Mouse (Mus musculus): Measurements from ENCODE around the gene Gm38431. TPM values are rescaled to one million over a fixed set of nuclear protein-coding genes. Genes with fewer than 3 reads are reported as not detected.

The Gm38431 gene
- total and polyA plus RNA-seq, 3 experiments, result 0.31 to 2.3 (median 0.34) TPM

- H3K36me3 ChIP-seq (ENCODE audit: control insufficient read depth, insufficient read depth, low read length), result no peaks in the 10 kb centered on the region
- intact Hi-C loops (cut with DNase I), result no loop called here
- TF ChIP-seq CTCF (IDR thresholded peaks at IDR 0.05) (no peak), POLR2A (IDR thresholded peaks at IDR 0.05; ENCODE audit: insufficient read depth, low read depth, low read length) (no peak), EP300 (IDR thresholded peaks at IDR 0.05; ENCODE audit: insufficient read depth, low read depth, low read length) (no peak)
- H3K27me3 ChIP-seq (ENCODE audit: control insufficient read depth, insufficient read depth, low read length), result no peaks in the 10 kb centered on the region
- no peak overlapping the region for H3K4me3 ChIP-seq
- no peak for DNase-seq
- no peaks in the 10 kb centered on the region for H3K79me2 ChIP-seq (replicated peaks; ENCODE audit: control insufficient read depth, insufficient read depth, low read length)
- 26% methylated on average over 2 of the region's 2 CpGs for WGBS
- H3K9ac ChIP-seq (ENCODE audit: low read depth, low read length), result no peak overlapping the region
- H3K27ac ChIP-seq, result no peak overlapping the region
- H3K4me1 ChIP-seq (ENCODE audit: control insufficient read depth, insufficient read depth, low read length), result peaks cover 6% of the 10 kb centered on the region; the same call in 1 of the 2 replicates
Observed at GRCm38 (mm10) chr9:21126259-21126627, 34.4 kb upstream of the Gm38431 start.

DNA sequence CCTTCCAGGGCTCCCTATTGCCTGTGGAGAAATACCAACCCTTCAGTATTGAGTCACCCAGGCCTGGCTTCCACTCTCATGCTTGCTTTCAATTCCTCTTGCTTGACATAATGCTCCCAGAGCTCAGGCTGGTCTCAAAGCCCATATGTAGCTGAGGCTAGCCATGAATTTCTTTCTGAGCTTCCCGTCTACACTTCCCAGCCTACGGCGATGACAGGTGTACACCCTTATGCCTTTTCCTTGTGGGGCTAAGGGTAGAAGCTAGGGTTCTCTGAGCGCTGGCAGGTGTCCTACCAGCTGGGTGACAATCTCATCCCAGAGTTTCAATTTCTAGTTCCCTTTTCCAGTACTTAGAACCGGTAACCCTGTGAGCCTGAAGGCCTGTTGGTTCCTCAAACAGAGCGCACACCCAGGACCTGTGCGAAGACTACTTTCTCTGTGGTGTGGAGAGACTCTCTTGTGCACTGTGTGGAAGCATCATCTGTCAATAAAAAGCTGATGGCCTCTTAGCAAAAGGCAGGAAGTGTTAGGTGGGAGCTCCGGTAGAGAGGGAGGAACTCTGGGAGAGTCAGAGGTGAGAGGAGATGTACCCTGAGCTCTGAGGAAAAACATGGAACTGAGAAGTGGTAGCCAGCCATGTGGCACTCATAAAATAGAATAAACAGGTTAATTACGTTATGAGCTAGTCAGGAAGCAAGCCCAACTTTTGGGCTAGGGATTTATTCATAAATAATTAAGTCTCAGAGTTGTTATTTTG is 33.9 kb upstream of the Gm38431 start:
- intact Hi-C loops (cut with DNase I), result no loop called here
- H3K9ac ChIP-seq (ENCODE audit: low read depth, low read length), result no peak overlapping the region

DNA sequence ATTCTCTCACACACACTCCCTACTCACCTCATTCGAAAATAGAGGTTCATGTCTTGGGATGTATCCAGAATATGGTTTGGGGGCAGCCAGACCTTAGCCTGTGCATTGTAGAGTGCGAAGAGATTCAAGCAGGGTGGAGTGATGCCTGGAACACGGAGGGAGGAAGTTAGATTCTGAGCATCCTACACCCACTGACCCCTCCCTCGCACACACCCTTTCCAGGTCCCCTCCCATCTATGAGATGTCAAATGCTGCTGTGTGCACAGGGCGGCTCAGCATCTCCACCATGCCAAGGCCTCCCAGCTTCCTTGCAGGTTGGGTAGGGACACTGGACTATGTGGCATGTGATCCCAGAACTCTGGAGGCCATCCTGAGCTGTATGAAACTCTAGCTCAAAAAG is 33.0 kb upstream of the Gm38431 start:
- DNase-seq, result no peak
- 76% methylated on average over 5 of the region's 5 CpGs for WGBS
- intact Hi-C loops (cut with DNase I), result no loop called here
- TF ChIP-seq POLR2A (IDR thresholded peaks at IDR 0.05; ENCODE audit: insufficient read depth, low read depth, low read length) (no peak), EP300 (IDR thresholded peaks at IDR 0.05; ENCODE audit: insufficient read depth, low read depth, low read length) (no peak), CTCF (IDR thresholded peaks at IDR 0.05) (no peak)
- Histone ChIP-seq H3K79me2 (replicated peaks; ENCODE audit: control insufficient read depth, insufficient read depth, low read length) (no peaks in the 10 kb centered on the region), H3K9ac (ENCODE audit: low read depth, low read length) (no peak overlapping the region), H3K36me3 (ENCODE audit: control insufficient read depth, insufficient read depth, low read length) (no peaks in the 10 kb centered on the region), H3K27ac (no peak overlapping the region), H3K4me3 (no peak overlapping the region), H3K4me1 (ENCODE audit: control insufficient read depth, insufficient read depth, low read length) (peaks cover 4% of the 10 kb centered on the region; the same call in 1 of the 2 replicates), H3K27me3 (ENCODE audit: control insufficient read depth, insufficient read depth, low read length) (no peaks in the 10 kb centered on the region)

More for the DNA sequence above, 33.9 kb upstream of the Gm38431 start:
- Histone ChIP-seq H3K4me1 (ENCODE audit: control insufficient read depth, insufficient read depth, low read length) (peaks cover 6% of the 10 kb centered on the region; the same call in 1 of the 2 replicates), H3K79me2 (replicated peaks; ENCODE audit: control insufficient read depth, insufficient read depth, low read length) (no peaks in the 10 kb centered on the region), H3K4me3 (no peak overlapping the region), H3K27me3 (ENCODE audit: control insufficient read depth, insufficient read depth, low read length) (no peaks in the 10 kb centered on the region), H3K27ac (no peak overlapping the region), H3K36me3 (ENCODE audit: control insufficient read depth, insufficient read depth, low read length) (no peaks in the 10 kb centered on the region)
- no peak for DNase-seq
- TF ChIP-seq CTCF (IDR thresholded peaks at IDR 0.05) (no peak), EP300 (IDR thresholded peaks at IDR 0.05; ENCODE audit: insufficient read depth, low read depth, low read length) (no peak), POLR2A (IDR thresholded peaks at IDR 0.05; ENCODE audit: insufficient read depth, low read depth, low read length) (no peak)
- 76% methylated on average over 9 of the region's 9 CpGs for WGBS

DNA sequence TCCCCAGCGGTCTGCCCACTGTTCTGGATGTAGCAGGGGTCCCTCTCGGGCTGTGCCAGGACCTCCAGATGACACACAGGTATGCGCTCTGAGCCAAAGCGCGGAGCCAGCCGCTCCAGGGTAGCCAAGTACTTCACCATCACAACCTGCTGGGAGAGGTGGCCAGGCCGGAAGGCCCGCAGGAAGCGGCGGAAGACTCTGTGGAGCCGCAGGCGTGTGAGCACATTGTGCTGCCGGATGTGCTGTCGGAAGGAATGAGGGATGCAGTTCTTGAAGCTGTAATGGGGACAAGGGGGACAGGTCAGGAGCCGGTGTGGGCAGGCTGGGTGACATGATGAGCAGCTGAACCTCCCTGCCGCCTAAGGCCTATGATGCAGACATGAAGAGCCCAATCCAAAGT is 29.7 kb upstream of the Gm38431 start:
- WGBS, result 87% methylated on average over 16 of the region's 16 CpGs
- no peak for TF ChIP-seq POLR2A (IDR thresholded peaks at IDR 0.05; ENCODE audit: insufficient read depth, low read depth, low read length)
- no peak for TF ChIP-seq CTCF (IDR thresholded peaks at IDR 0.05)
- TF ChIP-seq EP300 (IDR thresholded peaks at IDR 0.05; ENCODE audit: insufficient read depth, low read depth, low read length), result no peak
- Histone ChIP-seq H3K36me3 (ENCODE audit: control insufficient read depth, insufficient read depth, low read length) (no peaks in the 10 kb centered on the region), H3K9ac (ENCODE audit: low read depth, low read length) (no peak overlapping the region), H3K27me3 (ENCODE audit: control insufficient read depth, insufficient read depth, low read length) (no peaks in the 10 kb centered on the region), H3K79me2 (replicated peaks; ENCODE audit: control insufficient read depth, insufficient read depth, low read length) (no peaks in the 10 kb centered on the region), H3K4me1 (ENCODE audit: control insufficient read depth, insufficient read depth, low read length) (peaks cover 4% of the 10 kb centered on the region; the same call in 1 of the 2 replicates), H3K4me3 (no peak overlapping the region), H3K27ac (no peak overlapping the region)
- intact Hi-C loops (cut with DNase I), result no loop called here
- no peak for DNase-seq

- 73% methylated on average over 6 of the region's 6 CpGs for WGBS
- H3K79me2 ChIP-seq (replicated peaks; ENCODE audit: control insufficient read depth, insufficient read depth, low read length), result no peaks in the 10 kb centered on the region
Observed at GRCm38 (mm10) chr9:21117073-21117472, 25.3 kb upstream of the Gm38431 start.

GRCm38 (mm10) chr9:21115105-21115504 is 23.3 kb upstream of the Gm38431 start:
- DNase-seq, result no peak
- TF ChIP-seq POLR2A (IDR thresholded peaks at IDR 0.05; ENCODE audit: insufficient read depth, low read depth, low read length) (no peak), CTCF (IDR thresholded peaks at IDR 0.05) (no peak), EP300 (IDR thresholded peaks at IDR 0.05; ENCODE audit: insufficient read depth, low read depth, low read length) (no peak)
- WGBS, result 92% methylated on average over 8 of the region's 8 CpGs
- Histone ChIP-seq H3K9ac (ENCODE audit: low read depth, low read length) (no peak overlapping the region), H3K4me1 (ENCODE audit: control insufficient read depth, insufficient read depth, low read length) (no peaks in the 10 kb centered on the region), H3K27me3 (ENCODE audit: control insufficient read depth, insufficient read depth, low read length) (no peaks in the 10 kb centered on the region), H3K4me3 (no peak overlapping the region), H3K79me2 (replicated peaks; ENCODE audit: control insufficient read depth, insufficient read depth, low read length) (no peaks in the 10 kb centered on the region), H3K27ac (no peak overlapping the region), H3K36me3 (ENCODE audit: control insufficient read depth, insufficient read depth, low read length) (no peaks in the 10 kb centered on the region)
- intact Hi-C loops (cut with DNase I), result no loop called here

More at GRCm38 (mm10) chr9:21117073-21117472, 25.3 kb upstream of the Gm38431 start:
- Histone ChIP-seq H3K36me3 (ENCODE audit: control insufficient read depth, insufficient read depth, low read length) (no peaks in the 10 kb centered on the region), H3K4me1 (ENCODE audit: control insufficient read depth, insufficient read depth, low read length) (no peaks in the 10 kb centered on the region), H3K9ac (ENCODE audit: low read depth, low read length) (no peak overlapping the region), H3K27me3 (ENCODE audit: control insufficient read depth, insufficient read depth, low read length) (no peaks in the 10 kb centered on the region), H3K27ac (no peak overlapping the region), H3K4me3 (no peak overlapping the region)
- intact Hi-C loops (cut with DNase I), result no loop called here
- DNase-seq, result no peak
- no peak for TF ChIP-seq POLR2A (IDR thresholded peaks at IDR 0.05; ENCODE audit: insufficient read depth, low read depth, low read length)
- TF ChIP-seq EP300 (IDR thresholded peaks at IDR 0.05; ENCODE audit: insufficient read depth, low read depth, low read length), result no peak
- no peak for TF ChIP-seq CTCF (IDR thresholded peaks at IDR 0.05)
